9 mouse cellular contexts compared by ENCODE assay signal in genomic region chr2:109674532-109674931, GRCm38 (mm10). TPM values are rescaled to one million over a fixed set of nuclear protein-coding genes. Genes with fewer than 3 reads are reported as not detected.
DNase-seq lines count a peak whose midpoint lies in the region; ATAC-seq and TF ChIP-seq lines count a peak whose summit lies in the region.
"Had no signal": no experiment of that assay in that cellular context is flagged by ENCODE, and none has a peak within 500 bp of the region (broad histone marks: within the 10 kb centered on the region; RNA-seq: fewer than 3 reads in every experiment).

TSS of gene Bdnf (plus strand) at chr2:109674700.

- H3K27ac ChIP-seq in left cerebral cortex, adult 2 months, result no peak within 1 kb of the TSS
- H3K27ac ChIP-seq in embryonic facial prominence, embryonic 15.5 days (replicated peaks), result no peak within 1 kb of the TSS
- no peak within 1 kb of the TSS for H3K27ac ChIP-seq in neural tube, embryonic 12.5 days
- H3K27ac ChIP-seq: macrophage had no signal

- H3K9me3 ChIP-seq in embryonic facial prominence, embryonic 15.5 days (replicated peaks), result no peaks in the 10 kb centered on the region
- no peaks in the 10 kb centered on the region for H3K9me3 ChIP-seq in neural tube, embryonic 12.5 days

- no peak for TF ChIP-seq CTCF in left cerebral cortex, adult 2 months (IDR thresholded peaks at IDR 0.05)

- no peak for ATAC-seq in embryonic facial prominence, embryonic 15.5 days (ENCODE audit: insufficient number of reproducible peaks, low FRiP score, low TSS enrichment, low read depth)
- ATAC-seq in neural tube, embryonic 12.5 days (ENCODE audit: low FRiP score, low read depth), result no peak

- H3K4me2 ChIP-seq in embryonic facial prominence, embryonic 15.5 days (replicated peaks), result peak within 1 kb of the TSS; percentile 65
- peak within 1 kb of the TSS; percentile 94 for H3K4me2 ChIP-seq in neural tube, embryonic 12.5 days (replicated peaks)

- no peak within 1 kb of the TSS for H3K9ac ChIP-seq in embryonic facial prominence, embryonic 15.5 days
- no peak within 1 kb of the TSS for H3K9ac ChIP-seq in neural tube, embryonic 12.5 days

- 0% methylated on average over 15 of the region's 15 CpGs for WGBS in embryonic facial prominence, embryonic 15.5 days
- 2% methylated on average over 15 of the region's 15 CpGs for WGBS in neural tube, embryonic 12.5 days

- H3K36me3 ChIP-seq in embryonic facial prominence, embryonic 15.5 days, result no peaks in the 10 kb centered on the region
- no peaks in the 10 kb centered on the region for H3K36me3 ChIP-seq in neural tube, embryonic 12.5 days

- peak within 1 kb of the TSS; percentile 61 for H3K4me3 ChIP-seq in left cerebral cortex, adult 2 months
- H3K4me3 ChIP-seq in embryonic facial prominence, embryonic 15.5 days (replicated peaks), result peak within 1 kb of the TSS; percentile 36
- H3K4me3 ChIP-seq in neural tube, embryonic 12.5 days, result peak within 1 kb of the TSS; percentile 38

- intact Hi-C loops in left cerebral cortex, adult 2 months (cut with DNase I), result no loop called here

- peak in 1 of 2 experiments; percentile 12 for DNase-seq in left cerebral cortex, adult 2 months (ENCODE audit: extremely low spot score in 1 of 2, low spot score in 2 of 2)
- no peak for DNase-seq in left cerebral cortex, adult 11 months (ENCODE audit: low spot score)
- DNase-seq in layer of hippocampus, postnatal 14 days (ENCODE audit: low spot score in 2 of 2), result no peak
- DNase-seq in adrenal gland, adult 18-20 months (ENCODE audit: low spot score in 2 of 2), result no peak
- DNase-seq in thymus, postnatal 4 days, result no peak
- no peak for DNase-seq in testis, postnatal 14 days (ENCODE audit: low spot score)

- peaks cover 30% of the 10 kb centered on the region for H3K4me1 ChIP-seq in embryonic facial prominence, embryonic 15.5 days
- H3K4me1 ChIP-seq in neural tube, embryonic 12.5 days, result peaks cover 22% of the 10 kb centered on the region

- peaks cover 57% of the 10 kb centered on the region for H3K27me3 ChIP-seq in embryonic facial prominence, embryonic 15.5 days
- H3K27me3 ChIP-seq in neural tube, embryonic 12.5 days (replicated peaks), result peaks cover 40% of the 10 kb centered on the region

RNA-seq across cellular contexts. Expression of gene Bdnf, which starts in this region (rescaled TPM):
- total RNA-seq in left cerebral cortex, adult 2 months (2021), result 10 to 100 TPM; 35.5 to 39.3 TPM
- 3.2 and 4.2 TPM in 2 replicates for polyA plus RNA-seq in embryonic facial prominence, embryonic 15.5 days (2015; fragmentation: Nextera tagmentation; extraction: Ambion mirVana)
- total RNA-seq in layer of hippocampus, postnatal 14 days (2021), result 10 to 100 TPM; 34.2 TPM
- 1.9 and 2.7 TPM in 2 replicates for polyA plus RNA-seq in neural tube, embryonic 12.5 days (2016; fragmentation: Nextera tagmentation; extraction: Ambion mirVana)
- under 1 TPM; 0.13 to 0.16 TPM for total RNA-seq in adrenal gland, adult 18-20 months (2021)
- polyA plus RNA-seq: macrophage had no signal

Comparison
In these comparisons a context has a peak if more than half of its experiments do, and no peak if none do; other contexts are left out.
1. RNA of gene Bdnf (total RNA-seq): 35.5 to 39.3 TPM in left cerebral cortex, adult 2 months and 34.2 TPM in layer of hippocampus, postnatal 14 days; 0.13 to 0.16 TPM in adrenal gland, adult 18-20 months; every median in the first group is over 10 times any median in the second.
2. Peak in every context shown above with its lines, with median percentiles within 50 percentile points of each other: H3K4me3 ChIP-seq.